ENCODE assay signal across 23 mouse cellular contexts in genomic region chr9:46891829-46892228, GRCm38 (mm10).
"Had no signal": no experiment of that assay in that cellular context is flagged by ENCODE, and none has a peak within 500 bp of the region (broad histone marks: within the 10 kb centered on the region; RNA-seq: fewer than 3 reads in every experiment).

No protein-coding gene starts in this region.

- H3K4me3 ChIP-seq: gastrocnemius, adult 2 months; heart, embryonic 10.5 days; heart, embryonic 12.5 days; hindbrain, embryonic 10.5 days; hindbrain, embryonic 12.5 days; left cerebral cortex, adult 2 months; limb, embryonic 10.5 days; limb, embryonic 12.5 days; liver, embryonic 13.5 days; liver, embryonic 15.5 days had no signal

- H3K4me2 ChIP-seq: heart, embryonic 12.5 days; hindbrain, embryonic 12.5 days; hindbrain, embryonic 14.5 days; limb, embryonic 12.5 days; liver, embryonic 11.5 days; liver, embryonic 13.5 days; liver, embryonic 15.5 days had no signal

- H3K4me1 ChIP-seq: heart, embryonic 10.5 days; heart, embryonic 12.5 days; hindbrain, embryonic 12.5 days; limb, embryonic 12.5 days; liver, embryonic 13.5 days; liver, embryonic 15.5 days had no signal

- DNase-seq: gastrocnemius, adult 2 months; gastrocnemius, postnatal 10 days; gastrocnemius, postnatal 25 days; heart, adult 18-20 months; heart, postnatal 10 days; heart, postnatal 4 days; kidney, adult 11 months; kidney, postnatal 10 days; liver; liver, embryonic 13.5 days; liver, postnatal 0 days had no signal

- H3K27ac ChIP-seq: gastrocnemius, adult 2 months; heart, embryonic 10.5 days; hindbrain, embryonic 10.5 days; hindbrain, embryonic 12.5 days; hindbrain, embryonic 14.5 days; left cerebral cortex, adult 2 months; limb, embryonic 10.5 days; limb, embryonic 12.5 days; liver, embryonic 13.5 days; liver, embryonic 15.5 days had no signal

- H3K36me3 ChIP-seq: heart, embryonic 10.5 days; heart, embryonic 12.5 days; hindbrain, embryonic 10.5 days; hindbrain, embryonic 12.5 days; limb, embryonic 10.5 days; limb, embryonic 12.5 days; liver, embryonic 13.5 days; liver, embryonic 15.5 days had no signal

- H3K9ac ChIP-seq: heart, embryonic 12.5 days; hindbrain, embryonic 12.5 days; hindbrain, embryonic 14.5 days; limb, embryonic 12.5 days; liver, embryonic 13.5 days; liver, embryonic 15.5 days; liver, postnatal 0 days had no signal

- ATAC-seq: hindbrain, embryonic 16.5 days; intestine, embryonic 16.5 days; liver, postnatal 0 days had no signal

- H3K27me3 ChIP-seq: heart, embryonic 12.5 days; hindbrain, embryonic 12.5 days; limb, embryonic 12.5 days; liver, embryonic 13.5 days; liver, embryonic 15.5 days had no signal

- H3K9me3 ChIP-seq: heart, embryonic 10.5 days; heart, embryonic 12.5 days; hindbrain, embryonic 10.5 days; limb, embryonic 10.5 days; limb, embryonic 12.5 days; liver, embryonic 13.5 days; liver, embryonic 15.5 days had no signal
